Mouse (Mus musculus): ENCODE results near the gene Pax5. TPM values are rescaled to one million over a fixed set of nuclear protein-coding genes. Genes with fewer than 3 reads are reported as not detected.
"Not testable (repeated sequence)": the region's sequence is repeated elsewhere in the genome, so short reads cannot be mapped to it uniquely, and the experiment has no call there.

Gene Pax5
- total RNA-seq (2022), result 1 to 10 TPM in 2 of 4 experiments, under 1 TPM in 2; 0.17 to 1.8 (median 0.79) TPM

DNA sequence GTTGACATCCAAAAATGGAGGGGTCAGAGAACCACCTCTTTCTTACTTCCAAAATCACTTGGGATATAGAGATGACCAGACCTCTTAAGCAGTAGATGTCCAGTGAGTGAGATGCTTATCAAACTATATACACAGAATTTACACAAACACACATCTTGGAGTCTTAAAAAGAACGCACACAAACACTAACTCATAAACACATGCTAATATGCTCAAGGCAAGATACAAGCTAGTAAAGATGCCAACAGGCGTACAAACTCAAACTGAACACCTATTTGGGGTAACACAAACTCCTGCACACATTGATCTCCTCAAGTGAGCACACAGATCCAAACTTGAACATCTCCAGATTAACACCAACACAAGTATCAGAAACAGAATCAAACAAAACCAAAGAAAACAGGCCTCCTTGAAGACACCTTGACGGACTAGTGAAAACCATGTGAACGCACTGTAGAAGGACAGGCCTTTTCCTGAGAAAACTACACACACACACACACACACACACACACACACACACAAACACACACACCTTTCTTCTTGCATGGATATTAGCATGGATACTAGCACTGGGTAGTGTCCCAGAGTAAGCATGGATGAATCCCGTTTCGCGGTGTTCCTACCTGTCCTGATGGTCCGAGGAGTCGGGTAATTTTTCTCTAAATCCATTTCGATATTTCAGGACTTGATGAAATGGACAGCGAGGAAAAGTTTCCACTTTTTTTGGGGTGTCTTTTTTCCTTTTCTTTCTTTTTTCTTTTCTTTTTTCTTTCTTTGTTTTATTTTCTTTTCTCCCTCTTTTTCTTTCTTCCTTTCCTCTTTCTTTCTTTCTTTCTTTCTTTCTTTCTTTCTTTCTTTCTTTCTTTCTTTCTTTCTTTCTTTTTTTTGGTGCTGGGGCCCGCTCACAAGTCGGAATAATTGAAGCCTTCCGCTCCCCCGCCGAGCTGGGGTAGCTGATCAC is at the start of gene Pax5:
TSS of gene Pax5 (minus strand) at position 748 of the 961 bp plus-strand sequence.
- DNase-seq, result no peak

GRCm38 (mm10) chr4:44757131-44757530 is 46.8 kb upstream of the Pax5 start:
- not testable (repeated sequence) for DNase-seq

DNA sequence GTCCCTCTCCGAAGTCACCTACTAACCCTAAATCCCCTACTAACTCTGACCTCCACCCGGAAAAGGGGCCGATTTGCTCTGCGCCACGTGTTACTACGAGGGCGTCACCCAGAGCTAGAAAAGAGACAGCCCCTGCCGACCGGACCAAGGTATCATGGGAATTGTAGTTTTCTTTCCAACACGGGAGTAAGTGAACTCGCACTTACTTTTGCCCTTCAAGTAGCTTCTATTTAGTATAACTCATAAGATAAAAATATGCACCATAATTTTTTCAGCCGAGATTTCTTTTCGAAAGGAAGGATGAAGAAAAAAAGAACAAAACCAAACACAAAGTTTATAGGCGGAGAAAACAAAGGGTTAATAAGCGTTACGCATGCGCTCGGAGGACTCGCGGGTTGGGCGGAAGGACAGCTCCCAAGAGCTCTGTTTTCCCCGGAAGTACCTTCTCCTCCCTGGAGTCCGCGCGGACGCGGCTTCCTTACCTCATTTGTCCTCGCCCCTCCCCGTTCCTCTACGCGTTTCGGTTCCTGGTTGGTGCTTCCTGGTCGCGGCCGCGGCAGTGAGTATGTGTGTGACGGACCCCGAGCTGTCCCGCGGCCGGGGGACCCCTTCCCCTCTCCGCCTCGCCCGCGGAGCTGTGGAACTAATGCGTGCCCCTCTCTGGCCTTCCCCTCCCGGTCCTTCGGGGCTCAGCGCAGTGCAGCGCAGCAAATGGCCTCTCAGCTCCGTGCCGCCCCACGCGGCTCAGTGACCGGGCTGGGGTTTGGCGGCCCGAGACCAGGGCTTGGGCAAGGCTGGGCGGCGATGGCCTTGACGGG is 46.1 kb upstream of the Pax5 start:
- peak; percentile 94 for DNase-seq

DNA sequence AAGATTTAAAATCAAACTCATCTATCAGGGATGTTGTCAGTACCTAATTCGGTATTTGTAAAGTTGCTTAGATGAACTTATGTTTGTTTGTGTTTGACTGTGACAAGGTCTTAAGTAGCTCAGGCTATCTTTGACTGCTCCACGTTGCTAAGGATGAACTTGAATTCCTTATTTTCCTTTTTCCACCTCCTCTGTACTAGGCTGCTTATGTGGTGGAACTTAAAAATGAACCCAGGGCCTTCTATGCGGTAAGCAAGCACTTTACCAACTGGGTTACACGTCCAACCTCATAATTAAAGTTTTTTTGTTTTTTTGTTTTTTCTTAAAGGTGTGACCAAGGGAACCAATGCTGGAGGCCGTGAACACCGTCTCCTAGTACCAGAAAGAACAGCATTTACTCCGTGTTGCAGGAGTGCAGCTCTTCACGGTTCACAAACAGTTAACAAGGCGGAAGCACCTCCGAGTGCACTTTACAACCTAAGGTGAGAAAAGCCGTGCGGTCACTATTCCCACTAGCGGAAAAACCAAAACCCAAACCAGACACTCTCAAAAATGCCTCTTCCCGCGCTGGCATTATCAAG is 45.4 kb upstream of the Pax5 start, which contains the start of gene Zcchc7:
TSS of gene Zcchc7 (plus strand) at position 325 of the 581 bp plus-strand sequence.
- no peak for DNase-seq

- no peak for DNase-seq
These were observed 30.2 kb upstream of the Pax5 start for GRCm38 (mm10) chr4:44740471-44740870.

DNA sequence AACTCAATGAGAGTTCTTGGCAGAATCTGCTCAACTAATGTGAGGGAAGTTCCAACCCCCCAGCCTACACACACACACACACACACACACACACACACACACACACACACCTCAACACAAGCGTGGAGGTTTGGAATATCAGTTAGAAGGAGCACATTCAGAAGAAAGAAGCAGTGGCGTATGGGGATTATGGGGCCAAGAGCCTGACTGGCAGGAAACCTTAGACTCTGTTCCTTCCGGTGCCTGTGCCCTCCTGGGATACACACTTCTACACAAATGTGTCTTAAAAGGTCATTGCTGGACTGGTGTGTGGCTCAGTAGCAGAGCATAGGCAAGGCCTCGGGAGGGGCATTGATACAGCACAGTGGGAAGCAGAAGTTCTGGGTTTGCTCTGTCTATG is 10.9 kb upstream of the Pax5 start:
- no peak for DNase-seq

GRCm38 (mm10) chr4:44720046-44720445 is 9.8 kb upstream of the Pax5 start:
- no peak for DNase-seq

GRCm38 (mm10) chr4:44717676-44718075 is 7.4 kb upstream of the Pax5 start:
- no peak for DNase-seq

- DNase-seq, result no peak
These were observed 6.1 kb upstream of the Pax5 start for GRCm38 (mm10) chr4:44716391-44716790.

- no peak for DNase-seq
These were observed 5.4 kb upstream of the Pax5 start for GRCm38 (mm10) chr4:44715621-44716160.

DNA sequence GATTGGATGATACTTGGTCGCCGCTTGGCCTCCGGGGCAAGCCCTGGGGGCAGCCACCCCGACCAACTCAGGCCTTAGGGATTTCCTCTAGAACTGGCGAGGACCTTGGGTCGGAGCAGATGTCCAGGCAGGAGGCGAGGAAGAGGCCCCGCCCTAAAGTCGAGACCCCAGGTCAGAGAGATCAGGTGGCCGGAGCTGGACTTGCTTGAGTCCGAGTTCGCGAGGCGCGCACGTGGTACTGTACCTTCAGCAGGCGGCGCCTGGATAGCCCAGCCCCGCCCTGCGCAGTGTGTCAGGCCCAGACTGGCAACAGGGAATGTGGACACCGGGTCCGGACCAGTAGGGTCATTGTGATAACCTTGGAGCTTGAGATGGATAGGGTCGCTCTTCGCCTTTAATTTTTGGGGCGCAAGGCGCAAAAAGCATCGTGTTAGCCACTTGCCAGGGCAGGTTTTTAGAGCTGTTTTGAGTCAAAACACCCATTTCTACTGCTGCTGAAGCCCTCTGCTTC is 3.9 kb upstream of the Pax5 start:
- DNase-seq, result no peak

GRCm38 (mm10) chr4:44713554-44714051 is 3.3 kb upstream of the Pax5 start:
- DNase-seq, result no peak

- no peak for DNase-seq
These were observed 2.7 kb upstream of the Pax5 start for GRCm38 (mm10) chr4:44712786-44713553.

- no peak for DNase-seq
These were observed 1.9 kb upstream of the Pax5 start for GRCm38 (mm10) chr4:44712051-44712700.

DNA sequence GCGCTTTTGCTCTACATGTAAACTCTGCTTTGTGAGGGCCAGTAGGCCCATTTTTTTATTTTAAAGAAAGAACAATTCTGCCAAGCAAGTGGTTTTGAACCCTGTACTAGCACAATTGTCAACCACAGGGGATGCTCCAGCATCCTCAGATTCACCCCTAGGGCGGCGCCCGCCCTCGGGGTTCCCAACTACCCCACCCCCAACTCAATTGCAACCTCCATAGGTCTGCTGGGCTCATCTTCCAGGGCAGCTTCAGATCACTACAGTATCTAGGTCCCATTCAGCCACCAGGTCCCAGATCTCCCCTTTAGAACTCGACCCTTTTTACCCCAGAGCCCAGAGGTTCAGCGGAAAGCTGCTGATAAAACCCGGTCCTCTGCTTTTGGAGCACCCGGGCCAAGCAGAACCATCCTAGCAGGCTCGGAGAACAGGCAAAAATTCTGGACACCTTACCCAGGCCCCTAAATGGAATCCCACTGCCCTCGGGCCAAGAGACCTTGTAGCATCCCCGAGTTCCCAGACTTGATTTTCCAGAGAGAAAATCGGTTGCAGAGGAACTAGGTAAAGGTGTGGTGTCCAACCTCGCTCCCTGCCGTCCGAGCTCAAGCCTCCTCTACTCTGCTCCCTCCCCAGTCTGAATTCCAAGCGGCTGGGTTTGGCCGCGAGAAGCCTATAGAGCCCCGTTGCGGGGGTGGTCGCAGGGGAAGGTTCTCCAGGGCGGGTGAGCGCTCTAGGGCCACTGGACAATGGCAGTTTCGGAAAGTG is 1.0 kb upstream of the Pax5 start:
- DNase-seq, result no peak

DNA sequence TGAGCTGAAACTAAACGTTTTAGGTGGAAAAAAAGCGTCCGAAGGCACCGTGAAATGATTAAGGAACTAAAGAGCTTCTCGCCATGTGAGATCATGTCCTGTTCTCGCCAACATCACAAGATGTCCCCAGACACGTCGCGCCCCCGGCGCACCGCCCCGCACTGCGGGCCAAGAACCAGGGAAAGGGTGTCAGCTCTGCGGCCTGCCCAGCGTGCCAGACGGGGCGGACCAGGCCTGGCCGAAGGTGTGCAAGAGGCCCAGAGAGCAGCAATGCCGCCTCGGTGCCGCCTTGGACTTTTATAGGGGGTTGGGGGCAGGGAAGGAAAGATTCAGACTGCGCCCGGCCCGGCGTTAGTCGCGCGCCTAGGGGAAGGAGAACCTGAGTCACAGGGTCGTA is 412 bp upstream of the Pax5 start:
- no peak for DNase-seq

DNA sequence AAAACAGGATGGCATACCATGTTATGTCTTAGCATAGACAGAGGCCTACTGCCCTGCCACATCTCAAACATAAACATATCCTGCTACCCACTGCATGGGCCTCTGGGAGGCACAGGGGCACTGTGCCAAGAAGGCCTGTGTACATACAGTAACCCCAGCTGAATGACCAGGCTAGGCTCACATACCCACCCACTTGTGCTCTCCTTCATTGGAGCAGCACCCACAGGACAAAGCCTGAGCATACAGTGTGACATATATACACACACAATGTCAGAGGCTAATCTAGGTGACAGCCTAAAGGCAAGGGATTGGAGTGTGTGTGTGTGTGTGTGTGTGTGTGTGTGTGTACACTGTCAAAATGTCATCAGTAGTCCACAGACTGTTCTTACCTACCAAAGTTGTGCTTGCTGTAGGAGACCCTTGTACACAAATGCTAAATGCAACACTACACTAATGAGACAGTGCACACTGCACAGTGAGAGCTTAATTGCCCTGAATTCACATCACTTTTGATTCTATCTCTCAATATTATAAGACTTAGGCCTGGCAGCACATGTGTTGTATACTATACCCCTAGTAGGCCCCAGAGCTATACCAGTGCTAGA is 1.1 kb downstream of the Pax5 start:
- DNase-seq, result no peak

DNA sequence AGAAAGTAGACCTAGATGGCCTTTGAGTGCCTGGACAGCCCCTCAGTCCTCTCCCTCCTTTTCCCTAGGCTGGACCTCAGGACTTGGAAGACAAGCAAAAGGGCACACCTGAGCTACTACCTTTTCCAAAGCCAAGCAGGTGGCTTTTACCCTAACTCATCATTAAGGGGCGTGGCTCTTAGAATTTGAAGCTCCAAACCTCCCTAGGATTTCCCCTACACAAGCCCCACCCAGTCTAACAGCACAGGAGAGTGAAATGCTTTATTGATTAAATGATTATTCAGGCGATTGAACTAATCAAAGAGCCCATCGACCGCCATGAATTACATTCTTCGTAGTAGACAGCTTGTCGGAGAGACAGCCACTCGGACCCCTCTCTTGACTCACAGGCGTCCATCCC is 2.0 kb downstream of the Pax5 start:
- DNase-seq, result no peak

DNA sequence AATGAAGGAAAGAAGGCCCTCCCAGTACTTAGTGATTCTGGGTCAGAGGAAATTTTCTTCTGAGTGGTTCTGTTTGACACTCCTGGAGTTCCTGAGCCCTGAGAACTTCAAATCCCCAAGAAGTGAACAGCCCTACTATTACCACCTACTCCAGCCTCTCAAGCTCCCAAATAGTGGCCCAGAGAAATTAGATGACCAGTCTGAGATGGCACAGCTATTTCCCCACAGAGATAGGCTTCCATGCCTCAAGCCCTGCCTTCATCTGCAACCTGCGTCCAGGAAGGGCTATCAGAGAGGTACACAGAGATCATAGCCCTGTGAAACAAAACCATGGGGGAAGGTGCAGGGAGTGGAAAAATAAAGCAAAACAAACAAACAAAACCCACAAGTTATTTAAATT is 3.4 kb downstream of the Pax5 start:
- DNase-seq, result no peak

- DNase-seq, result no peak
These were observed 4.3 kb downstream of the Pax5 start for GRCm38 (mm10) chr4:44705967-44706366.

All from adrenal gland, adult 8-10 months (tissue).